Mouse (Mus musculus): ENCODE measurements at regions not wholly inside any gene's neighbourhood (a gene's known extent, or its start where the extent isn't known, plus 50 kb on each side); places are given as distances from the start of the nearest gene placed in this dataset.

- no peak for TF ChIP-seq POLR2A (IDR thresholded peaks at IDR 0.05; ENCODE audit: low read depth, low read length)
- no peak for TF ChIP-seq CTCF (conservative IDR thresholded peaks at IDR 0.05; ENCODE audit: insufficient read depth, insufficient read length, low read depth, low read length)
These were observed 90.2 kb upstream of the Irf2bp2 start for GRCm38 (mm10) chr8:126683950-126684349.

Measured in kidney, adult 2 months (tissue).